Mouse (Mus musculus) G1E-ER4 (cell line): Measurements from ENCODE around the gene Kcnk18. TPM values are rescaled to one million over a fixed set of nuclear protein-coding genes. Genes with fewer than 3 reads are reported as not detected.

Source experiments
- GATA1 ChIP-seq: IDR thresholded peaks from one replicate; pipeline ENCODE4 v1.8.0; 2012; ENCODE audit warnings: low read length, inconsistent platforms
- polyA plus RNA-seq: library from polyadenylated mRNA; stranded (reverse); fragments of >175 nt; gene quantifications from 2 replicates; pipeline ENCODE4 v1.2.3, GENCODE M21; 2012

Gene Kcnk18
- polyA plus RNA-seq, 1 experiment, result not detected

- TF ChIP-seq GATA1, result no peak
Observed at GRCm38 (mm10) chr19:59259633-59260032, 40.6 kb downstream of the Kcnk18 start.

- TF ChIP-seq GATA1, result no peak
Observed at GRCm38 (mm10) chr19:59260718-59261442, 41.9 kb downstream of the Kcnk18 start, which contains the start of gene Slc18a2. Slc18a2 (plus strand) TSS chr19:59260896.

GRCm38 (mm10) chr19:59261604-59262003 is 42.6 kb downstream of the Kcnk18 start:
- no peak for TF ChIP-seq GATA1

- no peak for TF ChIP-seq GATA1
Observed at GRCm38 (mm10) chr19:59263171-59263570, 44.2 kb downstream of the Kcnk18 start.

GRCm38 (mm10) chr19:59264838-59265532 is 46.0 kb downstream of the Kcnk18 start:
- no peak for TF ChIP-seq GATA1

- TF ChIP-seq GATA1, result no peak
Observed at GRCm38 (mm10) chr19:59265907-59266306, 46.9 kb downstream of the Kcnk18 start.

GRCm38 (mm10) chr19:59267417-59267963 is 48.5 kb downstream of the Kcnk18 start:
- no peak for TF ChIP-seq GATA1

- no peak for TF ChIP-seq GATA1
Observed at GRCm38 (mm10) chr19:59273190-59273589, 54.2 kb downstream of the Kcnk18 start.

GRCm38 (mm10) chr19:59276354-59276753 is 57.3 kb downstream of the Kcnk18 start:
- no peak for TF ChIP-seq GATA1

- no peak for TF ChIP-seq GATA1
Observed at GRCm38 (mm10) chr19:59280841-59281240, 61.8 kb downstream of the Kcnk18 start.

GRCm38 (mm10) chr19:59282001-59282400 is 63.0 kb downstream of the Kcnk18 start:
- no peak for TF ChIP-seq GATA1

Other genes with a start within 250 kb of the Kcnk18 start
- 0.02 TPM in 1 of 2 replicates, not detected in the other for gene Shtn1, start 143.1 kb upstream of the Kcnk18 start, polyA plus RNA-seq
- 0.10 TPM in 1 of 2 replicates, not detected in the other for gene Vax1, start 49.2 kb upstream of the Kcnk18 start, polyA plus RNA-seq
- not detected in 2 replicates for gene Slc18a2, start 41.7 kb downstream of the Kcnk18 start, polyA plus RNA-seq
- gene Rps12-ps3, start 103.1 kb downstream of the Kcnk18 start, polyA plus RNA-seq, result 18.6 and 31.5 TPM in 2 replicates
- gene Pdzd8, start 126.6 kb downstream of the Kcnk18 start, polyA plus RNA-seq, result 15.6 and 17.7 TPM in 2 replicates
- gene Emx2, start 239.2 kb downstream of the Kcnk18 start, polyA plus RNA-seq, result not detected in 2 replicates